Mouse (Mus musculus) gastrocnemius, postnatal 36 days (tissue): ENCODE results near the gene Ap2a2. TPM values are rescaled to one million over a fixed set of nuclear protein-coding genes. Genes with fewer than 3 reads are reported as not detected.
"Not testable (repeated sequence)": the region's sequence is repeated elsewhere in the genome, so short reads cannot be mapped to it uniquely, and the experiment has no call there.

Source experiments
- DNase-seq, 2 experiments: peaks; one replicate each; pipeline ENCODE4 v3.0.0; 2022
- intact Hi-C: fragments of 180-260 bp; cut with DNase I; formaldehyde crosslinking; loops from one replicate; pipeline ENCODE4 v1.15.1; 2025
- microRNA-seq, 2 experiments: library from miRNA; unstranded; fragments of <30 nt; microRNA quantifications; one replicate each; pipeline ENCODE4 v1.2.0; 2021
- total RNA-seq, 2 experiments: library from RNA; stranded (reverse); gene quantifications; 2 replicates each; pipeline ENCODE4 v1.2.3; 2021

Gene Ap2a2
- total RNA-seq, 2 experiments from 2014 or later = 45.3 to 46.6 TPM

- intact Hi-C loops = no loop called here
- no peak for DNase-seq
These were observed 81.2 kb downstream of the Ap2a2 start for GRCm38 (mm10) chr7:141643160-141643559.

DNA sequence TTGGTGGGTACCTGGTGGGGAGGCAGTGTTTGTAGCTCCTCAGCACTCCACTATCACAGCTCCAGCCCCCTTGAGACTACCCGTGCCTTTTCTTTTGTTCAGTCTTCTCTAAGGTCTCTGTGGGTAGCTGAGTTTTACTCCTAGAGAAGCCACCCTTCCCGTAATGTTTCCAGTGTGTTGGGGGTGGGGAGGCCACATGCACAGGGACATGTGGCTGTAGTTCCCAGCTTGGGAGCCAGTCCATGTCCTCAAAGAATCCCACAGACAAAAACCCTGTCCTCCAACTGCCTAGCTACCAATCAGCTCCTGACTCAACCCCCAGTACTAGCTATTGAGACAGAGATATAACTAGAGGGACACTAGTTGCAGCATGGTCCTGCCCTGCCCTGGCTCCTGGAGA lies 85.1 kb downstream of the Ap2a2 start:
- no peak for DNase-seq
- intact Hi-C loops = no loop called here

DNA sequence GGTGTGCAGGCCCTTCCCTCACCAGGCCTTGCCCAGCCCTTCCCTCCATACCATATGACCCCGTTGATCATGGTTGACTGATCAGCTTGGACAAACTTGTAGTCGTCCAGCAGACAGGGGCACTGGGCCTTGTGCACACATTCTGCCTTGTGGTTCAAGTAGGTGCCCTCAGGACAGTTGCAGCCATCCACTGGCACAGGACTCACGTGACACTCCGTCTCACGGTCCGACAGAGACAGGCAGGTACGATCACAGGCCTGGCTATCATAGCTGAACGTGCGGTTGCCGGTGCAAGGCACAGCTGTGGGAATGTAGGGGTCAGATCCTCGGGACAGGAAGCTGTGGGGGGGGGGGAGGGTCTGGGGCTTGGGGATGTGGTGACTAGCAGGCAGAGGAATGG lies 85.8 kb downstream of the Ap2a2 start:
- DNase-seq = no peak
- intact Hi-C loops = no loop called here

DNA sequence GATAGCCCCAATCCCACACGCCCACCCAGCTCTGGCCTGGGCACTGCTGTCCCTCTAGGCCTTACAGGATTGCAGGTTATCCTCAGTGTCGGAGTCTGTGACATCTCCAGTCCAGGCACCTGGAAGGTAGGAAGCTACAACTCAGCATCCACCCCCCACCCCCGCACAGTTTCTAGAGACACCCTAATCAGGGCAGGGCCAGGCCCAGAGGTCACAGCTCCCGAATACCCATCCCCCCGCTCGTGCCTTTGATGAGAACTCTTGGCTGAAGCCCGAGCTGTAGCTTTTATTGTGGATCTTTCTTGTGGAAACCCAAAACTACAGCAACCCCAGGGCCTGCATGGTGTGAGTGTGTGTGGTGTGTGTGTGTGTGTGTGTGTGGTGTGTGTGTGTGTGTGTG lies 90.2 kb downstream of the Ap2a2 start:
- intact Hi-C loops = no loop called here
- DNase-seq = no peak

DNA sequence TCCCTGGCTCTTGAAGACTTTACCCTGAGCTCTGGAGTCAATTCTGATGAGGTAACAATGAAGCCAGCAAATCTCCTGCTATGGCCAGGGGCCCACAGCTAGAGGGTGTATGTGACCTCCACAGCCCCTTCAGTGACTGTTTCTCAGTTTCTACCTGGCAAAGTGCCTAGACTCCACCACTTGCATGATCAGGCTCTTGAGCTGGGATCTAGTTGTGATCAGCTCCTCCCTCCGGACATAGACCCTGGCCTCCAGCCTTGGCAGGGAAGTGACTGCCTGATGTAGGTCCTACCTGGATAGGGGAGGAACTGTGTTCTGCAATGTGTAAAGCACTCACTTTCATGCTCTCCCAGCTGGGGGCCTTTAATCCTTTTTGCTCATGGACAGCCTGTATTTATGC lies 98.4 kb downstream of the Ap2a2 start:
- intact Hi-C loops = loop anchor here (5.0 kb wide), 1 partner anchor 118 kb away; no protein-coding TSS in a partner anchor

DNA sequence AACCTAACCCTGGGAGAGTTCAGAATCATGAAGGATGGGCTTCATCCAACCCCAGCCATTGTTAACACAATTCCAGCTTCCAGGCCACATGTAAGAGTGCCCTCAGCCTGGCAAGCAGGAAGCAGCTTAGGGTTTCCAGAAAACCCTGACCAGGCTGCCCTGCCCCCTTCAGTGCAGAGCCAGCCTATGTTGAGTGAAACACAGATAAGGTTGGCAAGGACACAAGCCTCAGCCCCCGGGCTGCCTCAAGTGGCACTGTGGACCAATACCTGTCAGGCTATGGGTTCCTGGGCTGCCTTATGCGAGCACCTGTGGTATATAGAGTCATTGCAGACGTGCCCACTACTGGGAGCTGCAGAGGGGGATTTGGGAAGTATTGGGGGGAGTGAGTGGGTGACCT lies 99.5 kb downstream of the Ap2a2 start:
- DNase-seq = no peak
- intact Hi-C loops = loop anchor here (5.0 kb wide), 1 partner anchor 119 kb away; no protein-coding TSS in a partner anchor

More for the DNA sequence above, 98.4 kb downstream of the Ap2a2 start:
- DNase-seq = no peak

DNA sequence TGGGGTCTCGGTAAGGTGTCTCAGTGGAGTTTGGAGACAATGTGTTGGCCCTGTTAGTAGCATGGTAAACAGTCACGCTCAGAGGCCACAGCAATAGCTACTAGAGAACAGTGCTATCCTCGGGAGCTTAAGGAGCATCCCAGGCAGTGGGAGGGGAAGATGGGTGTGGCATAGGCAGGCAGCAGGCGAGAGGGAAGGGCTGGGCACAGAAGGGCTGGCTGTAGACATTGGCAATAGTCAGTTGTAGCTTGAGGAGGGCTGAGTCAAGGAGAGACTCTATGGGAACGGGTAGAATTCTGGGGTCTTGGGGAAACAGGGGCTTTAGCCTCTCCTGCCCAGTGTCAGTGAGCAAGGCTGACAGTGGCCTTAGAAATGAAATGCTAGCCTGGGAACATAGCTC lies 100.2 kb downstream of the Ap2a2 start:
- no peak for DNase-seq
- intact Hi-C loops = loop anchor here (5.0 kb wide), 1 partner anchor 120 kb away; no protein-coding TSS in a partner anchor

DNA sequence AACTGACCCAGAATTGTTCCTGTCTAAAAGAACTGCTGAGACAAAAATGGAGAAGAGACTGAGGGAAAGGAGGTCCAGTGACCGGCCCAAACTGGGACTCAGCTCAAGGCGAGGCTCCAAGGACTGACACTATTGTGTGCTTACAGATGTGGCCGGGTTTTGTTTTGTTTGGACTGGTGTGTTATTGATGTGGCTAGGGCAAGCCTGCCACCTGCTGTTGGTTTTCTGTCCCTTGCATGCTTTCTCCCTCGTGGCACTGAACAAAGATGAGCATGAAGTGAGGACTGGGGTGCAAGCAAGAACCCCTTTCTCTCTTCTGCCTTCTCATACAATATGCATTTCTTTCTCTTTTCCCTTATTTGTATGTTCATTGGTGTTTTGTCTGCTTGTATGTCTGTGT lies 104.2 kb downstream of the Ap2a2 start:
- DNase-seq = no peak
- intact Hi-C loops = no loop called here

DNA sequence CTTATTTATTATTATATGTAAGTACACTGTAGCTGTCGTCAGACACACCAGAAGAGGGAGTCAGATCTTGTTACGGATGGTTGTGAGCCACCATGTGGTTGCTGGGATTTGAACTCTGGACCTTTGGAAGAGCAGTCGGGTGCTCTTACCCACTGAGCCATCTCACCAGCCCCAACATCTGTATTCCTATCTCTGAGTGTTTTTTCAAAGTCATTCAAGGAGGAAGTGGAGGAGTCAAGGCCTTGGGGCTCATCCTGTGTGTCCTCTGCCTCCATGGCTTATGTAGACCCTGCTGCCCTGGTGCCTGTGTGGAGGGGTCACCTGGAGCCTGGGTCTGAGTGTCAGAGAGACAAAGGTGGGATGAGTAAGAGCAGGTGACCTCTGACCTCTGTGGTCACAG lies 107.1 kb downstream of the Ap2a2 start:
- intact Hi-C loops, DNase-seq: not testable (repeated sequence)

- intact Hi-C loops = no loop called here
- no peak for DNase-seq
These were observed 109.0 kb downstream of the Ap2a2 start for GRCm38 (mm10) chr7:141670999-141671398.

GRCm38 (mm10) chr7:141671626-141672291 lies 109.8 kb downstream of the Ap2a2 start:
- intact Hi-C loops = no loop called here
- no peak for DNase-seq

GRCm38 (mm10) chr7:141678922-141679321 lies 116.9 kb downstream of the Ap2a2 start:
- intact Hi-C loops = no loop called here
- DNase-seq = no peak

Small RNA genes within 50 kb of the gene (microRNA-seq; reads per million reads assigned to microRNA genes)
- 0.72 to 0.74 reads per million in 2 experiments for gene Mir7063

Other genes with a start within 250 kb of the Ap2a2 start
- gene Deaf1, start 234.5 kb upstream of the Ap2a2 start, total RNA-seq = 10 to 100 TPM; 13.9 to 14.8 TPM
- gene Tmem80, start 234.4 kb upstream of the Ap2a2 start, total RNA-seq = 10 to 100 TPM; 10.2 to 10.6 TPM
- 1 to 10 TPM; 2.1 to 2.5 TPM for gene Eps8l2, start 223.3 kb upstream of the Ap2a2 start, total RNA-seq
- 10 to 100 TPM; 81.0 to 82.7 TPM for gene Taldo1, start 170.0 kb upstream of the Ap2a2 start, total RNA-seq
- 1 to 10 TPM; 6.3 to 6.7 TPM for gene Gatd1, start 148.0 kb upstream of the Ap2a2 start, total RNA-seq
- gene Cend1, start 132.7 kb upstream of the Ap2a2 start, total RNA-seq = under 1 TPM; 0.20 to 0.39 TPM
- gene Slc25a22, start 124.3 kb upstream of the Ap2a2 start, total RNA-seq = 10 to 100 TPM; 15.6 to 38.4 TPM
- gene Pidd1, start 118.1 kb upstream of the Ap2a2 start, total RNA-seq = under 1 TPM; 0.15 to 0.18 TPM
- 100 to 1,000 TPM; 466 to 562 TPM for gene Rplp2, start 114.8 kb upstream of the Ap2a2 start, total RNA-seq
- 100 to 1,000 TPM; 306 to 361 TPM for gene Pnpla2, start 107.0 kb upstream of the Ap2a2 start, total RNA-seq
- gene Cracr2b, start 101.1 kb upstream of the Ap2a2 start, total RNA-seq = 1 to 10 TPM; 6.3 to 7.4 TPM
- 10 to 100 TPM; 65.6 to 83.2 TPM for gene Cd151, start 94.8 kb upstream of the Ap2a2 start, total RNA-seq
- gene Polr2l, start 87.0 kb upstream of the Ap2a2 start, total RNA-seq = 10 to 100 TPM; 53.1 to 58.7 TPM
- gene Tspan4, start 86.9 kb upstream of the Ap2a2 start, total RNA-seq = 10 to 100 TPM in 1 of 2 experiments, 1 to 10 TPM in 1; 7.2 to 14.1 TPM
- gene Chid1, start 22.3 kb upstream of the Ap2a2 start, total RNA-seq = 10 to 100 TPM; 13.9 to 14.5 TPM
- gene Muc6, start 93.1 kb downstream of the Ap2a2 start, total RNA-seq = not detected
- not detected for gene Muc2, start 128.2 kb downstream of the Ap2a2 start, total RNA-seq
- not detected for gene Muc5ac, start 226.8 kb downstream of the Ap2a2 start, total RNA-seq